Mouse (Mus musculus) lung, postnatal 25 days (tissue): Measurements from ENCODE around the gene Clec2g.
"Not testable (repeated sequence)": the region's sequence is repeated elsewhere in the genome, so short reads cannot be mapped to it uniquely, and the experiment has no call there.

Experiments used
- DNase-seq: peaks from one replicate; pipeline ENCODE4 v3.0.0; 2022; ENCODE audit warnings: low spot score

Clec2g gene

GRCm38 (mm10) chr6:128971394-128972039, 37.3 kb downstream of the Clec2g start:
- DNase-seq, result no peak

DNA sequence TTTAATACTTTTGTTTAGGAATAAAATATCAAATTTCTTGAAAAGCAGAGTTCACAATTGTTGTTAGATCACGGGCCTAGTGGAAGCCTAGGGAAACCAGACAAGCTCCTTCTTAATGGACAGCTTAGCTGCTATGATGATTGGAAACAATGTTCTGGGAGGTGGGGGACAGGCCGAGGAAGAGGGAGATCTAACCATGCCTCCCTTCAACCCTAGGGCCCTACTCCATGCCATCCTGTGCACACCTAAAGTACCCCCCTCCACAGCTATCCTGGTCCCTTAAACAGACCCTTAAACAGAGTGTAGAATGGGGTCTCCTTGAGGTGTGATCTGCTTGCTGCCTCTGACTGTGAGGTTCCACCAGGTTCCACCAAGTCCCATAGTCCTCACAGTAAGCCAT, 38.0 kb downstream of the Clec2g start:
- DNase-seq, result no peak

GRCm38 (mm10) chr6:128972687-128973438, 38.7 kb downstream of the Clec2g start:
- DNase-seq, result no peak

DNA sequence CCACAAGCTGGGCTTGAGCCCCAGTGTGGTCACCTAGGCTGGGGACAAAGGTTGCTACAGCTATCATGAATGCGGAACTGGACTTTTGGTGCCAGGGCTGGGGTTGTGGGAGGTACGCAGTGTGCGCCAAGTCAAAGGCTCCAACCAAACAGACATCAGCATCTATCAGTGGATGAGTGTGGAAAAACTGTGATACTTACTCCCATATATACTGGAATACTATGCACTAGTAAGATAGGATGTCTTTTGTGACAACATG, 39.2 kb downstream of the Clec2g start:
- no peak for DNase-seq

- DNase-seq, result peak; percentile 17
These were observed 40.7 kb downstream of the Clec2g start for GRCm38 (mm10) chr6:128974850-128975249.

DNA sequence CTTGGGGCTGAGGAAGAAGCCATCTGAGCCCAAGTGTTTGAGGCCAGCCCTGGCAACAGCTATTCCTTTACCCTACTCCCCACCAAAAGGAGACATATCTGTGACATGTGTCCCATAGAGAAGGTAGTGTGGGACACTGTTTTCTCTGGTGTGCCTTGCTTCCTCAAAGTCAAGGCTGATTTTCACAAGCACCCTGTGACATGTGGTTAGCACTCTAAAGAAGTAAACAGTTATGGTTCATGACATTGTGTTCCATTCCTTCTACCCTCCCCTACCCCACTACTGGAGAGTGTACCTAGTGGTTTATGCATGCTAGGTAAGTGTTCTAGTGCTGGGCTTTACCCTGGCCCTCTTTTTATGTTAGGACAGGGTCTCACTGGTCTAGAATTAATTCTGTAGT, 42.0 kb downstream of the Clec2g start:
- peak; percentile 43 for DNase-seq

DNA sequence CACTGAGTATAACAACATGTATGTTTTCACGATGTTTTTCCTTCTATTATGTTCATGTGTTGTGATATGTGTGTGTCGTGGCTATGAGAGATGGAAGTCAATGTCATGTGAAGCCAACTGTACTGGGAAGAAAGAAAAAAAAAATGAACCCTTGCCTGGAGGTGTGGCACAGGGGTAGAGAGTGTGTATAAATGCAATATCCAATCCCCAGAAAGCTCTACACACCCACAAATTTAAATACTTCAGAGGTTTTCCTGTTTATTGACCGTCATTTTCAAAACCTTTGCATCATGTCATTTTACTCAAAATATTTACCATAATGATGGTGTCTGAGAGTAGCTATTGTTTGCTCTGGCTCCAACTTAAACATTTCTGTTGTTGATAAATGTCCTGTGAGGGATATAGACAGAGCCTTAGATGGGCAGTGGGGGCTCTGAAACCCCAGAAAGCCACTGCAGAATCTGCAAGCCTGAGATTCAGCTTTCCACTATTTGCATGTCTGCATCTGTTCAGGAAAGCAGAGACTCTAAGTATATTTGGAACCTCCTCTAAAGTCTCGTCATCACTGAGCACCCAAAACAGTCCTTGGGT, 47.9 kb downstream of the Clec2g start:
- not testable (repeated sequence) for DNase-seq

- no peak for DNase-seq
These were observed 58.2 kb downstream of the Clec2g start for GRCm38 (mm10) chr6:128992337-128992736.

DNA sequence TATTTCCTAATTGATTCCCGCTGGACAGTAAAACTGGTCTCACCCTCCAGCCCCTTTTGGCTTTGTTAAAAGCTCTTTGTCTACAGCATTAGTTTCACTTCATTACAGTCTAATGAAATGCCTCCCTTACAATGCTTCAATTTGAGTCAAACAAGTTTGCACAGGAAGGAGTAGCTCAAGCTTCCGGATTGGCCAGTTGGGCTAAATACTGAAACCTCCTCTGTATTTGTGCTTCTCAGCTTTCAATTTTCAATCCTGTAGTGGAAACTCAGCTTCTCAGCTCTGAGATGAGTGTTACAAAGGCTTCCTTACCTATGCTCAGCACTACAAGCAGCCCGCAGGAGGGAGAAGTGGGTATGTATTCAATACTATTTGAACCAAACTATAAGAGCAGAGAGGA, 58.6 kb downstream of the Clec2g start:
- peak; percentile 24 for DNase-seq

GRCm38 (mm10) chr6:128993221-128993620, 59.0 kb downstream of the Clec2g start:
- no peak for DNase-seq

DNA sequence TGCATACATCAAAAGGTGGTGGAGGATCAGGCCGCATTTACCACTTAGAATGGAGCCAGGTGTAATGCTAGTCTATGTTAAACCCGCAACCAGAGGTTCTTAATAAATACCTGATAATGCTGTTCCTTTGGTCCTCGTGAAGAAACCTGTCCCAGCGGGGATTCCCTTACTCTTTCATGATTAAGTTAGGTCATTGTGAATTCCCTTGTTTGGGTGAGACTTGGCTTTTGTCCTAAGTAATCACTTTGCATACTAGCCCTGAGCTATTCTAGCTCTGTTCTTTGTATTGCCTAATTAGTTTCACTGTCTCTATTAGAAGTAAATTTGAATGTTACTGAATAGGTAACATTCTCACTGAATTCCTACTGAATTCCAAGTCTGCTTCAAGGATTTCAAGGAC, 60.2 kb downstream of the Clec2g start:
- DNase-seq, result peak; percentile 18

DNA sequence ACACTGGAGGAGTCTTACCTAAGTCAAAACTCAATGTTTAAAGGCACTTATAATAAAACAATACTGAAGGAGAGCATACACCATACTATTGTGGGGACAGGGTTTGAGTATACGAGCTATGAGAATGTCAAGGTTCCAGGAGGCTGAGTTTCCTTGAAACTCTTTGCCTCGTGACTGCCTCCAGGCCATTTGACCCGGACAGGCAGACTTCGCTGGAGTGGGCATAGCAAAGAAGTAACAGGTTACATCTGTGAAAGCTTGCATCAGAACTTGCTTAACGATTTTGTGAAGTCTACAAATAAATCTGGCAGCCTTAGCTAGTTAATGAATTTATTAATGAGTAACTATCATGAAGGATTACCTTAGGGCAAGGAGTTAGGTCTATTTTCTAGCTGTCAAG, 60.6 kb downstream of the Clec2g start:
- DNase-seq, result no peak

- DNase-seq, result no peak
These were observed 61.3 kb downstream of the Clec2g start for GRCm38 (mm10) chr6:128995250-128996053.

GRCm38 (mm10) chr6:128996054-128996767, 62.0 kb downstream of the Clec2g start:
- DNase-seq, result no peak

- no peak for DNase-seq
These were observed 62.7 kb downstream of the Clec2g start for GRCm38 (mm10) chr6:128996768-128997442.

DNA sequence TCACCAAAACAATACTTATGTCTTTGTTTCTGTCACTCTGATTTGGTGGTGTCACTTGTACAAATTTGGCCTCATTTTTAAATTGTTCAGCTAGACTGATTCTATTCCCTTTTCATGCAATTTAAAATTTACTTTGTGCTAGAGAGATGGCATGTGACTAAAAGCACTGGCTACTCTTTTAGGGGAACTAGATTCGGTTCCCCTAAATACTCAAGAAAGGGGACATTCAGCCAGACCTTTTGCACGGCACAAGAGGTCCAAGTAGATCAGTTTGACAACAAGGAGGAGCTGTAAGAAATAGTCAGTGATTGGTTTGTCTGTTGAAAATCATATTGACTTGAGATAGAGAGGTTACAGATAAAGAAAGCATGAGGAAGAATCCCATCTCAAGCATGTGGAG, 67.2 kb downstream of the Clec2g start:
- no peak for DNase-seq

- DNase-seq, result no peak
These were observed 74.4 kb downstream of the Clec2g start for GRCm38 (mm10) chr6:129008552-129008951.

DNA sequence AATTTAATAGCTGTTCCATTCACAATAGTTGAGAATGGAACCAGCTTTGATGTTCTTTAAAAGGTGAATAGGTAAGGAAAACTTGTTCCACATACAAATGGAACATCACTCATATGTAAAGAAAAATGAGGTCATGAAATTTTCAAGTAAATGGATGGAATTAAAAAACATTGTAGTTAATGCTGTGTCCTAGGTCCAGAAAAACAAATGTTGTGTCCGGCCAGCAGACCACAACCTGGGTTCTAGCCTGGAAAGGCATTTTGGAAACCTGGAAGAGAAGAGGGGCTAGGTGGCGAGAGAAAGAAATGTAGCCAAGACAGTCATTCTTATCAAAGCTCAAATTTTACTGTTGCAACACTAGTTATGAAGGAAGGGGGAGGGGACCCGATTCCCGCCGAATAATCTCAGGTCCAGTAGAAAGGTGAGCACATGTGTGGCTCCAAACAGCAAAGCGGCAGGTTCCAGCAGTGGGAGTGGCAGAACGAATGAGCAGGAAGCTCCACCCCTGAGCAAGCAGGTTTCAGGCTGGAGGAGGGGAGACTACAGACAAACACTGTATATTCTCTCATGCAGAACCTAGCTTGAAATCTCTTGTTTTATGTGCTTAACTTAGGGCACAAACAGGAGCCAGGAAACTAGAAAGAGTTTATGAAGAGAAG, 75.8 kb downstream of the Clec2g start:
- not testable (repeated sequence) for DNase-seq

DNA sequence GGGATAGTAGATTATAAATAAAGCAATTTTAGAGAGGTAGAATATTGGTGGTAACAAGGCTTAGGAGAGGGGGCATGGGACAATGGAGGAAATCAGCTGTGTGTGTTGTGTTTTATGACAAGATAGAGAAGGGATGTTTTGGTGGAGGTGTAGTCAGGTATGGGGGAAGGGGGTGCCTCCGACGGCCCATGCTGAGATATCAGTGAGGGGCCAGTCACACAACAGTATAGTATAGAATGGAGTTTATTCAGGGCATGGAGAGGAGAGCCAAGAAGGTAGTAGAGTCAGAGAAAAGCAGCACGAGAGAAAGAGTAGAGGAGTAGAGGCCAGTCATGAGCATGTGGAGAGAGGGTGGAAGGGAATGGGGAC, 76.3 kb downstream of the Clec2g start:
- DNase-seq, result no peak

DNA sequence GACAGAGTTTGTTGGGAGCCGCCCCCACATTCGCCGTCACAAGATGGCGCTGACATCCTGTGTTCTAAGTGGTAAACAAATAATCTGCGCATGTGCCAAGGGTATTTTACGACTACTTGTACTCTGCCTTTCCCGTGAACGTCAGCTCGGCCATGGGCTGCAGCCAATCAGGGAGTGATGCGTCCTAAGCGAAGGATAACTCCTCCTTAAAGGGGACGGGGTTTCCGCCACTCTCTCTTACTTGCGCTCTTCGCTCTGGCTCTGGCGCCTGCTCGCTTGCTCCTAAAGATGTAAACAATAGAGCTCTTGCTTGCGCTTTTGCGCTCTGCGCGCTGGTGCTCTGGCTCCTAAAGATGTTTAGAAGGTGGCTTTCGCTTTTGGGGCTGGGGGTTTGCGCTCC, 77.8 kb downstream of the Clec2g start:
- not testable (repeated sequence) for DNase-seq

DNA sequence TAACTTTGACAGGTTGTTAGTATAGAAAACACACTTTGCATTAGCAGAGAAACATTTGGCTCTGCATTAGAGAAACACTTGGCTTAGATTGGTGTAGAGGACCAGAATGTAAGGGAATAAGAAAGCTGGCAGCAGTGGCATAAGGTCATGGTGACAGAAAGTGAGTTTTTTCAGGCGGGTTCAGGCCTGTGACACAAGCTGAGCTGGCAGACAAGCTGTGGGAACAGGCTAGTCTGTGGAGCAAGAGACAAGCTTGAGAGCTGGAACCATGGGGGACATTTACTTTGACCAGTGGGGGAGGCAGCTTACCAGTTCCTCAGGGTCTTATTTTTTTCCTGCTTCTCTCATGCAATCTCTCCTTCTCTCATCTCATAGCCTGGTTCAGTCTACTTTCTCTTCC, 78.8 kb downstream of the Clec2g start:
- DNase-seq, result no peak
